Mouse (Mus musculus) CH12.LX (cell line): Measurements from ENCODE around the gene Gm49325.

Source experiments
- CHD2 ChIP-seq: IDR thresholded peaks from 2 replicates; pipeline ENCODE4 v1.6.1; 2011; ENCODE audit warnings: low read length, improper control_type of control experiment
- EP300 ChIP-seq: IDR thresholded peaks from 2 replicates; pipeline ENCODE4 v1.6.1; 2011; ENCODE audit warnings: low read length, improper control_type of control experiment
- NRF1 ChIP-seq: IDR thresholded peaks from 2 replicates; pipeline ENCODE4 v1.6.1; 2014; ENCODE audit warnings: low read depth, mild to moderate bottlenecking, inconsistent platforms, low read length, improper control_type of control experiment, moderate library complexity
- POLR2A ChIP-seq: IDR thresholded peaks from 2 replicates; pipeline ENCODE4 v1.6.1; 2011; ENCODE audit warnings: low read depth, mild to moderate bottlenecking, improper control_type of control experiment, low read length
- RCOR1 ChIP-seq: conservative IDR thresholded peaks from 2 replicates; pipeline ENCODE4 v1.6.1; 2012; ENCODE audit warnings: low read depth, mild to moderate bottlenecking, inconsistent platforms, low read length, improper control_type of control experiment
- USF1 ChIP-seq: IDR thresholded peaks from 2 replicates; pipeline ENCODE4 v1.6.1; 2014; ENCODE audit warnings: low read depth, mild to moderate bottlenecking, inconsistent platforms, low read length, improper control_type of control experiment
- ZC3H11A ChIP-seq: IDR thresholded peaks from 2 replicates; pipeline ENCODE4 v1.6.1; 2012; ENCODE audit warnings: low read depth, mild to moderate bottlenecking, inconsistent platforms, low read length, improper control_type of control experiment

DNA sequence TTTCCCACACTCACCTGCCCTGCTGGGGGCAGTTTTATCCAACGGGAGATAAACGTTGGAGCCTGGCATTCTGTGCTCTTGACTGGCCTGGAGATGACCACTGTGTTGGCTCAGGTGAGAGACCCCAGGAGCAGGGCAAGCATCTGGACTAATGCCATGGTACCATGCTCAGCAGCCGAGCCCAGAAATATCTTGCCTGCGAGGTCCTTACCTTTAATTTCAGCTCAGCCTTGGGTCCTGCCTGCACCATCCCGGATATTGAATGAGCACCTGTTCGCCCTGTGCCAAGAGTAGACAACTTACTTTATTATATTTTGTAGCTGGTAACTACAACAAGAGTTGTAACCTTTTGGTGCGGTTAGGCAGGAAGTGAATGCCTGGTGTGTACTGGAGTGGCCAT is 858 bp downstream of the Gm49325 start:
- TF ChIP-seq POLR2A (no peak), EP300 (0 out of 2 replicates have a peak, but pooled peaks have one; percentile 34), USF1 (no peak), CHD2 (no peak), NRF1 (no peak), ZC3H11A (no peak), RCOR1 (no peak)
